Mouse (Mus musculus) small intestine, adult 2 months (tissue): ENCODE measurements around the gene Il5ra. TPM values are rescaled to one million over a fixed set of nuclear protein-coding genes. Genes with fewer than 3 reads are reported as not detected.

Experiments
- H3K27ac ChIP-seq: fragments of 200-500 bp; 2 replicates; pipeline ENCODE4 v1.5.1; 2012; ENCODE audit warnings: low read depth, low read length, control low read depth, inconsistent platforms; ENCODE audit not compliant: insufficient read depth
- H3K27me3 ChIP-seq: fragments of 200-500 bp; 2 replicates; pipeline ENCODE4 v1.6.1; 2012; ENCODE audit warnings: mild to moderate bottlenecking, moderate library complexity, low read length, inconsistent platforms; ENCODE audit not compliant: control insufficient read depth, insufficient read depth
- H3K36me3 ChIP-seq: fragments of 200-500 bp; 2 replicates; pipeline ENCODE4 v1.6.1; 2012; ENCODE audit warnings: mild to moderate bottlenecking, low read length, control low read depth, inconsistent platforms; ENCODE audit not compliant: control insufficient read depth, insufficient read depth
- H3K4me1 ChIP-seq: fragments of 200-500 bp; 2 replicates; pipeline ENCODE4 v1.6.1; 2012; ENCODE audit warnings: low read length, inconsistent platforms, mixed read lengths; ENCODE audit not compliant: control insufficient read depth, insufficient read depth, insufficient read length
- H3K4me3 ChIP-seq: fragments of 200-500 bp; 2 replicates; pipeline ENCODE4 v1.5.1; 2012; ENCODE audit warnings: low read depth, mild to moderate bottlenecking, control low read depth, inconsistent platforms, low read length, moderate library complexity
- CTCF ChIP-seq: fragments of 200-500 bp; IDR thresholded peaks from 2 replicates; pipeline ENCODE4 v1.5.1; 2012; ENCODE audit warnings: low read depth, mild to moderate bottlenecking, control low read depth, inconsistent platforms, low read length, moderate library complexity, mixed read lengths; ENCODE audit not compliant: insufficient replicate concordance, insufficient read length; ENCODE audit errors: extremely low read depth
- POLR2A ChIP-seq: fragments of 200-500 bp; IDR thresholded peaks from 2 replicates; pipeline ENCODE4 v1.6.1; 2012; ENCODE audit warnings: low read depth, mild to moderate bottlenecking, control low read depth, inconsistent platforms, low read length, moderate library complexity
- WGBS: fragments of 180-500 bp; shearing (Covaris S2); methylation state at CpG from one replicate; pipeline ENCODE4 v1.1.7; 2018; 5-methylcytosine and 5-hydroxymethylcytosine counted together
- polyA plus RNA-seq: library from polyadenylated mRNA; depleted of rRNA; stranded (reverse); fragments of >200 nt; gene quantifications from 2 replicates; pipeline ENCODE4 v1.2.3, GENCODE M21; 2012

Il5ra gene
- polyA plus RNA-seq, 1 experiment: 0.04 TPM

DNA sequence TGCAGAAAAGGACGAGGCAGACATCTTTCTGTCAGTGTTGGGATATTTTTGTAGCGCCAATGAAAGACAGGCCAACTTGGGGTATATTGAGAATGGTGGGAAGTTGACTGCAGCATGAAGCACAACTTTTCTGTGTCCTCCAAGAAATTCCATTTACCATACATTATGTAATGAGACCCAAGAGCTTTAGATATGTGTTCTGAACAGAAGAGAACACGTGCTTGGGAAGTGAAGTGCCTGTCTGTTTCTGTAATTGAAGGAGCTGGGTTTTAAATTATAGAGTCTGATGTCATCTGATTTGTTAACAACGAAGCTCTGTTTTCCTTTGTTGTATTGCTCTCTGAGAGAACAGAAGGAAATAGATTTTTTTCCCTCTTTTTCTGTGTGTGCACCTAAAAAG is 21.2 kb upstream of the Il5ra start:
- Histone ChIP-seq H3K36me3 (peaks cover 19% of the 10 kb centered on the region), H3K27ac (no peak overlapping the region), H3K27me3 (no peaks in the 10 kb centered on the region), H3K4me1 (peaks cover 6% of the 10 kb centered on the region; the same call in 1 of the 2 replicates), H3K4me3 (peak overlapping the region; percentile 93; the same call in 1 of the 2 replicates)
- 16% methylated on average over 4 of the region's 4 CpGs for WGBS
- no peak for TF ChIP-seq CTCF
- no peak for TF ChIP-seq POLR2A

DNA sequence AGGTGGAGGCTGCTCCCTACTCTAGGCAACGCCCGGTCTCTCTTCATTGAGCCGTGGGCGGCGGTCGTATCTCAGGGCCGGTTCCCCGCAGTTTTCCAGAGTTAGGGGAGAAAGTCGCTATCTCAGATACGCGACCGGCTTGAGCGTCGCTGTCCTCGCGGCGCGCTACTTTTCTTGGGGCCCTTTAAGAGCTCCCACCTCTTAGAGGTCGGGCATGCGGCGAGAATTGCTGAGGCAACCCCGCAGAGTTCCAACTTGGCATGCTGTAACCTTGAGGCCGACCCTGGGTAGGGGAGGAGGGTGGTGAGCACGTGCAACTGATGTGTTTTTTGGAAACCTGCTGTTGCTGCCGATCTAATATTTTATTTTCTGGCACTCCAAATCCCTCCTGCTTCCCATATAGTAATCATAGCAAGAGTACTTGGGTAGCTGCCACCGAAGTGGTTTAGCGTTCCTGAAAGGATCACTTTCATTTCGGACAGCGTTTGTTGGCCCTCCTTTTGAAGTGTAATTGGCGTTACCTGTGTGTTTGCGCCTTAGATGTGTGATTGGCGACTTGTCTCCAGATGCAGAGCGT is 20.5 kb upstream of the Il5ra start:
- Histone ChIP-seq H3K36me3 (peaks cover 15% of the 10 kb centered on the region), H3K4me1 (peaks cover 6% of the 10 kb centered on the region; the same call in 1 of the 2 replicates), H3K4me3 (peak overlapping the region; percentile 93), H3K27me3 (no peaks in the 10 kb centered on the region), H3K27ac (peak overlapping the region; percentile 19; the same call in 1 of the 2 replicates)
- no peak for TF ChIP-seq POLR2A
- TF ChIP-seq CTCF: no peak
- WGBS: under 1% methylated on average over 33 of the region's 33 CpGs

- Histone ChIP-seq H3K36me3 (peaks cover 11% of the 10 kb centered on the region), H3K27ac (peak within 1 kb of the TSS; percentile 19; the same call in 1 of the 2 replicates), H3K4me1 (peaks cover 6% of the 10 kb centered on the region; the same call in 1 of the 2 replicates), H3K27me3 (no peaks in the 10 kb centered on the region), H3K4me3 (peak within 1 kb of the TSS; percentile 93)
- 4% methylated on average over 35 of the region's 35 CpGs for WGBS
- TF ChIP-seq CTCF (no peak), POLR2A (peak; percentile 80)
These were observed 19.9 kb upstream of the Il5ra start, which contains the start of gene Trnt1 for GRCm38 (mm10) chr6:106768640-106769289. Trnt1 (plus strand) TSS chr6:106769120.

GRCm38 (mm10) chr6:106766774-106767173 is 17.9 kb upstream of the Il5ra start:
- peaks cover 6% of the 10 kb centered on the region for H3K36me3 ChIP-seq
- H3K4me3 ChIP-seq: no peak overlapping the region
- H3K4me1 ChIP-seq: peaks cover 4% of the 10 kb centered on the region; the same call in 1 of the 2 replicates
- TF ChIP-seq POLR2A (no peak), CTCF (no peak)
- WGBS: 74% methylated on average over 4 of the region's 4 CpGs
- no peak overlapping the region for H3K27ac ChIP-seq
- H3K27me3 ChIP-seq: no peaks in the 10 kb centered on the region

DNA sequence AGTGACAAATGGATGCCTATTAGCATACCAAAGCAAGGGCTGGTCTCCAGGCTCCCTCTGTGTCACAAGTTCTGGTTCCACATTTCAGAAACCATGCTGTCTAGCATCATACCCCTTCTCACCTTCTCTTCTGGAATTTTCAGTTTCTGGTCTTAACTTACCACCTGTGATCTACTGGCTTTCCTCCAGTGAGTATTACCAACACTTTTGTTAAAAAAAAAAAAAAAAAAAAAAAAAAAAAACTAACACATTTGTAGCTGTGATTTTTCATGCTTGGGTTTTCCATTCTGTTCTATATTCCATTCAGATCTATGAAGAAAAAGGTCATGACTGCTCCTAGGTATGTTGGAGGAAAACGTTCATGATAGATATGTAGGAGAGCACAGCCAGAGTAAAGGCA is 17.1 kb upstream of the Il5ra start:
- TF ChIP-seq CTCF (no peak), POLR2A (no peak)
- WGBS: 70% methylated on average over 1 of the region's 1 CpGs
- peaks cover 4% of the 10 kb centered on the region; the same call in 1 of the 2 replicates for H3K4me1 ChIP-seq
- H3K27ac ChIP-seq: no peak overlapping the region
- H3K27me3 ChIP-seq: no peaks in the 10 kb centered on the region
- H3K36me3 ChIP-seq: no peaks in the 10 kb centered on the region
- H3K4me3 ChIP-seq: no peak overlapping the region

- 76% methylated on average over 1 of the region's 1 CpGs for WGBS
- Histone ChIP-seq H3K4me3 (no peak overlapping the region), H3K36me3 (no peaks in the 10 kb centered on the region), H3K27me3 (no peaks in the 10 kb centered on the region), H3K4me1 (no peaks in the 10 kb centered on the region), H3K27ac (no peak overlapping the region)
- no peak for TF ChIP-seq POLR2A
- TF ChIP-seq CTCF: no peak
These were observed 12.6 kb upstream of the Il5ra start for GRCm38 (mm10) chr6:106761486-106761885.

GRCm38 (mm10) chr6:106760473-106761218 is 11.8 kb upstream of the Il5ra start:
- no peak overlapping the region for H3K27ac ChIP-seq
- H3K27me3 ChIP-seq: no peaks in the 10 kb centered on the region
- H3K4me3 ChIP-seq: no peak overlapping the region
- no peaks in the 10 kb centered on the region for H3K4me1 ChIP-seq
- WGBS: 72% methylated on average over 3 of the region's 3 CpGs
- no peak for TF ChIP-seq CTCF
- no peak for TF ChIP-seq POLR2A
- no peaks in the 10 kb centered on the region for H3K36me3 ChIP-seq
